Mouse (Mus musculus): ENCODE results near the gene Gan.

Gan gene

DNA sequence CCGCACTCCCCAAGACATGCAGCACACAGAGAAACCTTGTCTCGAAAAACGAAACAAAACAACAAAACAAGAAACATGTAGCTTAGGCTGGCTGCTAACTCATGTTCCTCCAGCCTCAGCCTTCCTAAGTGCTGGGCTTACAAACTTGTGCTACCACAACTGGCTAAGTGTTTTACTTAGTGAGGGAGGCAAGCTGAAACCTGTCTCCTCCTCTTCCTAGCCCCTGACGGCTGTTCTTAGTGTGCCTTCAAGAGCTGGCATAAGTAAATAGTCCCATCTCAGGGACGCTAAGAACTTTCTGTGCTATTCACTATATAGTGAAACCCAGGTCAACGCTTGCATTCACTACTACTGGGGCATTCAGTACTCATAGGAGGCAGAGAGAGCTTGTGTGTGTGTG is 96.6 kb downstream of the Gan start:
- DNase-seq (ENCODE audit: low spot score), result no peak

DNA sequence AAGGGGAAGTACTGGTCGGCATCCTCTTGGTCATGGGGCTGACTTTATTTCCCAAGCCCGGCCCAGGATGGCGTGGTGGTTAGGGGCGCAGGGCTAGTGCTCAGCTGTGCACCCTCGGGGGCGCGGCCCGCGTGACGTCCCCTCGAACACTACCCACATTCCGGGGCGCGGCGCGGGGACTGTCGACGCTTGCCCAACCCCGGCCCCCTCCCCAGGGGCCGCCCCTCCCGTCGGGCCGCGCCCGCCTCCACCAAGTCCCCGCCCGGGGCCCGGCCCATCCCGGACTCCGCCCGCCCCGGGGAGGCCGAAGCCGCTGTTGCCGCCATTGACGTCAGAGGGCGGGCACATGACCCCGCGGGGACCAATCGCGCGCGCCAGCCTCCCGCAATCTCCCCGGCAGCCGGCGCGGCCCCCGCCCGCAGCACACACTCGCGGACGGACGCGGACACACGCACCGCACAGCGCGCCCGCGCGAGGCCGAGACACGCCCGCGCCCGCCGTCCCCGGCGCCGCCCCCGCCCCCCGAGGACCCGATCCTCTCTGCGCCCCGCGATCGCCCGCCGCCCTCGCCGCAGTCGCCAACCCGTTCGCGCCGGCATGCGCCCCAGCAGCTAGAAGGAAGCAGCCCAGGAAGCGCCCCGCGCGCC is 98.5 kb downstream of the Gan start:
- DNase-seq (ENCODE audit: low spot score), result peak; percentile 87

DNA sequence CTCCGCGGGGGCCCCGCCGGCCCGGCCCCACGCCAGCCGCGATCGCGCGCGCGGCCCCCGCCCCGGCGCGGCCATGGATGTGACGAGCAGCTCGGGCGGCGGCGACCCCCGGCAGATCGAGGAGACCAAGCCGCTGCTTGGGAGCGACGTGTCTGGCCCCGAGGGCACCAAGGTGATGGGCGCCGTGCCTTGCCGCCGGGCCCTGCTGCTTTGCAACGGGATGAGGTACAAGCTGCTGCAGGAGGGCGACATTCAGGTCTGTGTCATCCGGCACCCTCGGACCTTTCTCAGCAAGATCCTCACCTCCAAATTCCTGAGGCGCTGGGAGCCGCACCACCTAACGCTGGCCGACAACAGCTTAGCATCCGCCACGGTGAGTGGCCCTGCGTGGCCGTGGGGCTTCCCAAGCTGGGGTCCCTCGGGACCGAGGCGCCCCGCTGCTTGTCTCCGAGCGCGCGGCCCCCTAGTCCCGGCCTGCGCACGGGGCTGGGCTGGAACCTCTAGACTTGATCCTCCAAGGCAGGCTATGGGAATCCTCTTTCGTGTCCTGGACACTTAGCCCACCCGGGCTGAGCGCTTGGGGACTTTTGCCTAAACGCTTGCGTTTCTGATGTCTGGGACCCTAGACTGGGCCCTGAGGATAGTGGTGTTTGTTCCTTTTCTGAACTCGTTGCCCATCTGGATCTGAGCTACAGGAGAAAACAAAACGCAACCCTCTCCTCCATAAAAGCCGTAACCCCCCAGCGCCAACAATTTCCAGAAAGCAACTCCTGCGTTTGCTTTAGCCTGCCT is 99.3 kb downstream of the Gan start, which contains the start of gene Cmip:
TSS of gene Cmip (plus strand) at position 36 of the 792 bp plus-strand sequence.
- peak; percentile 50 for DNase-seq (ENCODE audit: low spot score)

DNA sequence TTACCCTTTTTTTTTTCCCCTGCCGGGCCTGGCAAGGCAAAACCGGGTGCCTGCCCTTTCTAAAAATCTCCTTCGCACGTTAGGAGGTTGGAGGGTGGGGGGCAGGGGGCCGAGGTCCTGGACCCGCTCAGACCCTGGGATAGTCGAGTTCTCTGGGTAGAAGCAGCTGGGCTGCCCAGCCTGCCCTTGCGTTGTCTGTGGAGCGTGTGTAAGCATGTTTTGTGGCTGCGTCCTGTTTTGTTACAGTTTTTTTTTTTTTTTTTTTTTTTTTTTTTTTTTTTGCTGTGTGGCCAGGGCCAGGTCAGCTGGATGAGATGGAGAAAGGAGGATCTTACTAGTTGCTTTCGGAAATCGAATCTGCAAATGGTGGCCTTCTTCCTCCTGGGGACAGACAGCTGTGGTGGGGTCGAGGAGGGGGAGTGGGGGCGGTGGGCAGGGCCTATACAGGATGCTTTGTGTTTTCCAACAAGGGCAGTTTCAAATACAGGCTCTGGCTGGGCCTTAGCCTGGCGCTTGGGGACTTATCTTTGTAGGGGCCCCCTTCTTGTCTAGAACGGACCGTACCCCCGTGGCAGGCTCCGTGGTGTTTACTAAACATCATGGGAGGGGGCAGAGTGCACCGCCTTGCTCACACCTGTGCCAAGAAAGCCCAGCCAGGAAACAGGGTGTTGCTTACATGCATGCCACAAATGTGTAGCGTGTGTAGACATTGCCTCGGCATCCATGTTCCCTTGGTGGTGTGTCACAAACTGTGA is 100.1 kb downstream of the Gan start:
- DNase-seq (ENCODE audit: low spot score), result peak; percentile 76

DNA sequence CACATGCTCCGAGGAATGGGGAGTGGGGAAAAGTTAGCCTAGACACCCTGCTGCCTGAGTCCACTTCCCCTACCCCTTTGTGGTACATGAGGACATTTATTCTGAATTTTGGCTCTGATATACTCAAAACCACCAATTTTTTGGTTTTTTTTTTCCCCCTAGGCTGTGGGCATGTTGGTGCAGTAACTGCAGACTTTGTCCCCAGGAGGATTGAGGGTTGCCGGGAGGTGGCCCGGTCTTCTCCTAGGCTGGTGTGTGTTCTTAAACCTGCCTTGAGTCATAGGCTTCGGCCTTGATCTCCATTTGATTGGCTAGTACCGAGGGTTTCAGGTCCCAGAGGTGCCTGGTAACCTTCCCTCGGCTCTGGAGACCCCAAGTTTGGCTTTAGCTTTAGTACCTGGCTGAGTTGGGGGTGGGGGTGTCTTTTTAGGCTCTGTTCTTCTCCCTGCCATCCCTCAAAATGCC is 100.7 kb downstream of the Gan start:
- DNase-seq (ENCODE audit: low spot score), result peak; percentile 64

DNA sequence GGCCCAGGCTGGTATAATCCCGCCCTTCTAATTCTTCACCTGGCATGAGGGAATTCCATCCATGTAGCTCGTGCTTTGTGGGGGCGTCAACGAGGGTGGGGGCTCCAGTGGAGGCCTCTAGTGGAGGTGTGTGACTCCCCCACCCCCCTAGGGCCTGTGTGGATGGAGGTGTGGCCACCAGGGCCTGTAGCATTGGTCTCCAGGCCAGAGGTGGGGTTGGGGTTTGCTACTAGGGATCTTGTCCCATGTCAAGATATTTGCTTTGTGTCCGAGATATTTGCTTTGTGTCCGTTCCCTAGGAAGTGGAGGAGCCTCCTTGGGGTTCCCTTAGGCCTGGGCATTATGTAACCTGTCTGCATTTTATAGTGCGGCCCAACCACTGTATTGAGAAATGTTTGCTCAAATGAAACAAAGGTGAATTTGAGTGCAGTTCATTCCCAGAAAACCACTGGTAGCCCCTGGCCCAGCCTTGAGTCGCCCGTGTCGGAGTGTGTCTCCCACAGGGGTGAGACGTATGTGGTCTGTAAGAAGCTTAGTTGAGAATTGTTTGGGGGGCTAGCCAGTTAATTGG is 101.6 kb downstream of the Gan start:
- peak; percentile 69 for DNase-seq (ENCODE audit: low spot score)

DNA sequence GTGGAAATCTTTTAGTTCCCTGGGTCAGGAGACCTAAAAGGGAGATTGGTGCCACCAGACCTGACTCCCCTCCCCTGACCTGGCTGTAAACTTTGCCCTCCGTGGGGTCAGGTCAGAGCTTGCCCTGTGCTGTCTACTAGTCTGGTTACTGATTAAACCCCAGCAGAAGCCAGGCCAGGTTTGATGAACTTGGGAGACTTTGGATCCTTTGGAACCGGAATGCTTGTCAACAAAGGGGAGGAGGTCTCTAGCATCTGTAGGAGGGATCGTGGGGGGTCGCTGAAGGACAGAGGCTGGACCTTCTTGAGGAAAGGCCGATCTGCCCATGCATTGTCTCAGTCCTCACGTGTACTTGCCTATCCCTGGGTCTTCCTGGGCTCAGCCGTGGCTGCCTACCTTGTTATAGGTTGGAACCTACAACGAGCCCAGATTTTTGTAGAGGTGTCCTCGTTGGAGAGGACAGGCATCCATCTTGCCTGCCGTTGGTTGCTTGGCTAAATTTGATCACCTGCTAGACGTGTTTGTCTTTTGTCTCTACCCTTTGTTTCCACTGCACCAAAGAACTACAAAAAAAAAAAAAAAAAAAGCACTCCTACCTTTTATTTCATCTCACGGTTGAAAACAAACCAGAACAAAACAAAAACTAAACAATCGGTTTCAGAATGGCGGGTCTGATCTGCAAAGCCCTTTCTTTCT is 102.4 kb downstream of the Gan start:
- no peak for DNase-seq (ENCODE audit: low spot score)

DNA sequence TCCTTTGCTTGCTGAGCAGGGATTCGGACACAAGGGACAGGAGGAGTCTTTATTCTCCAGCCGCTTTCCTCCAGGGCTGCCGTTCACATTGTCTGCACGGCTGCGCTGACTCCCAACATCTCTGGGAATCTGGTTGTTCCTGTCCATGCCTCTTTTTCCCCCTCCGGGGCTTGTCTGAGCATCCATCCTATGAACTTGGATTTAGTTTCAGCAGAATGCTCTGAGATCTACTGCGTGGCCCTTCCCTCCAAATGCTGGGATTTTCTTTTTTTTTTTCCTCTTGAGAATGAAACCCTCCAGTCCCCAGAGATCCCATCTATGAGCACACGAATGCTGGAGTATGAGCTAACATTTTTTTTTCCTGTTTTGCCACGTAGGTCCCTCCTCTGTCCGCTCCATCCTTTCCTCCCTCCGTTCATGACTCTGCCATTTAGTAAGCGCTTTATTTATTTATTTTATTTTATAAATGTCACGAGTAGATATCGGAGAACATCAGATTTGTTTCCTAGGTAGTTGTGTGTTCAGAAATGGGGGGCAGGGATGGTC is 103.1 kb downstream of the Gan start:
- no peak for DNase-seq (ENCODE audit: low spot score)

DNA sequence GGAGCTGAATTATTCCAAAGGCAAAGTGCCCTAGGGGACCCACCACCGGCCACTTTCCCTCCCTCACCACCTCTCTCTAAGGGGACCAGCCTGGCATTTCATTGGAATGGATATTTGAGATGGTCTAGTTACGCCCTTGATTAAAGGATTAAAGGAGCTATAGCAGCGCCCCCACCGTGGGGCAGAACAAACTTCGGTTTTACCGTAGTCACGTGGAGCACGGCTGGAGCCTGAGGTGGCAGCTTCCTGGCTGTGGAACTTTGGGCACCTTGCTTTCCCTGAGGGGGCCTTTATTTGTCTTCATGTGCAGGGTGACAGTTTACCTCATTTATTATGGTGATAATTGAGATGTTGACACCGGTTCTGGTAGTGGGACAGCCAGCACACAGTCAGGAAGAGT is 103.8 kb downstream of the Gan start:
- DNase-seq (ENCODE audit: low spot score), result no peak

DNA sequence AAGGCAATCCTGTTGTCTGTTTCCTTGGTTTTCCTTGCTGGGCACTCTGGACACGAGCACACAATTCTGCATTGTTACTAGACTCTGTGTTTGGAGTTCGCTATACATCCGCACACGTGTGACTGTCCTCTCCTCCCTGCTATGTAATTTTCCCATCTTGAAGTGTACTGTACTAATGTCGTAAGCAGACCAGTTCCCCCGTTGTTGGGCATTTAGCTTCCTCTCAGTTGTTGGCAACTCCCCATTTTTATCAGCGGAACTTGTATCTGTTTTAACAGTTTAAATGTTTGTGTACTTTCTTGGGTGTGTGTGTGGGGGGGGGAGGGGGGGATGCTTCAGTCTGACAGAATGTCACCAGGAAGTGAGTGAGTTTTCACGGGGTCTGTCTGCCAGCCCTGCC is 104.8 kb downstream of the Gan start:
- no peak for DNase-seq (ENCODE audit: low spot score)

DNA sequence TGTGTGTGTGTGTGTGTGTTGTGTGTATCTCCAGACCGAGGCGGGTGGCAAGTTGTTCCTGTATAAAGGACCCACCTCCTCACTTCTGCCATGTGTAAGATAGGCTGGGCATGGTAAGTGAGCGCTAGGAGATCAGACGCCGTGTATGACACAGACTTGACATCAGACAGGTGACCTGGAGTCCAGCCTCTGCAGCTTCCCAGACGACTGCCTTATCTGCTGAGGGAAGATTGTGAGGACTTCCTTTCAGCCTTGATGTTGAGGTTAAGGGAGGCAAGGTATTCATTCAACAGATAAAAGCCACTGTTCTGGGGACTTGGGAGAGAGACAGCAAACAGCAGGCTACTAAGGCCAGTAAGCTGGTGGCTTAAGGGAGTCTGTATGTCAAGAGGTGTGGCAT is 105.5 kb downstream of the Gan start:
- DNase-seq (ENCODE audit: low spot score), result no peak

DNA sequence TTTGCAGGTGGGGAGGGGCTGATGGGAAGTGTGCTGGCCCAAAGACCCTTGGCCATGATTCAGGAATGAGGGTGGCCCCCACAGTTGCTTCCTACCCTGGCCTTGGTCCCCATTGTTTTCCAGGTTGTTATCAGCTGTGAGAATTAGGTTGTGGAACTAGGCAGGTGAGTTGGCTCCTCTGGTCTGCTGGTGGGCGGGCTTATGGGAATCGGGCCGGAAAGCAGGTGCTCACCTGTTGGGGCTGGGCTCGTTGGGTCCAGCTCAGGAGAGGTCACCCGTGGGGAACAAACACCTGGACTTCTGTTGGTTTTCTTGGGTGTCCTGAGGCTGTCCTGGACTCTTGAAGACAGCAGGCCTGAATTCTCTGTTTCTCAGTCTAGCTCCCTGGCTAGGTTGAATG is 107.1 kb downstream of the Gan start:
- no peak for DNase-seq (ENCODE audit: low spot score)
